Mouse (Mus musculus): Measurements from ENCODE around the gene Get4. TPM values are rescaled to one million over a fixed set of nuclear protein-coding genes. Genes with fewer than 3 reads are reported as not detected.

Gene Get4
- total RNA-seq, 4 experiments from 2014 or later = 39.1 to 45.9 (median 43.7) TPM

DNA sequence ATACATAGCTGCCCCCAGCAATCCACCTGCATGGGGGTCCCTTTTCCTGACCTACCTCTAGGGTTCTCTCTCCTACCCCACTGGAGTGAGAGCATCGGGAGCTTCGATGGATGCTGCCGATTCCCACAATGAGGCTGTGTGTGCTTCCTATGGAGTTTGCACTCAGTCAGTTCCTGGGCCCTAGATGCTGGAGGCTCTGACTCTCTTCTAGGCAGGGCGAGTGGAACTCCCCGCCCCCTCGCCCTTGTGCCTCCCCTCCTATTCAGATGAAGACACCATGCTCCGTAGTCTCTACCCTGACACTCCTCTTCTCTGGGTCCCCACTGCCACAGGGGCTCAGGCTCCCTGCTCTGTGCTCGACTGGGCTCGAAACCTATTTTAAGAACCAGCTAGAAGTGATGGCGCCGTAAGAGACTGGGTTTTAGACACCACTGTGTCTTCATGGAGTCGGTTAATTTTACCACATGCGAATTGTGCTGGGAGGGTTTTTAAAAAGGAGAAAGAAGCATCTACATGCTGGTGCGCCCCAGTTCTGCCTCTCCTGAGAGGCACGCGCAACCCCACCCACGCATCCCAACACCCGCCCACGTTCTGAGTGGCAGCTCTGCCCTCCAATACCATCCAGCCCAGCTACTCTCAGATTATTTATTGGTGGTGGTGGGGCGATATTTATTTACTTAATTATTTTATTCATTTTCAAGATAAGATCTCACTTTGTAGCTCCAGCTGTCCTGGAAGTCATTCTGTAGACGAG, 65.8 kb downstream of the Get4 start:
- DNase-seq (ENCODE audit: low spot score) = no peak

Other genes starting within 250 kb of the Get4 start
- 1 to 10 TPM; 2.1 to 2.7 (median 2.3) TPM for gene Prkar1b, start 102.3 kb upstream of the Get4 start, total RNA-seq (2022)
- gene Dnaaf5, start 102.1 kb upstream of the Get4 start, total RNA-seq (2022) = 10 to 100 TPM; 16.1 to 20.0 (median 18.2) TPM
- 10 to 100 TPM; 48.0 to 58.0 (median 50.7) TPM for gene Sun1, start 51.7 kb upstream of the Get4 start, total RNA-seq (2022)
- gene Adap1, start 73.3 kb downstream of the Get4 start, total RNA-seq (2022) = 1 to 10 TPM; 2.1 to 4.2 (median 2.9) TPM
- gene Cox19, start 99.1 kb downstream of the Get4 start, total RNA-seq (2022) = 100 to 1,000 TPM in 3 of 4 experiments, 10 to 100 TPM in 1; 96.9 to 114 (median 106) TPM
- gene Cyp2w1, start 100.3 kb downstream of the Get4 start, total RNA-seq (2022) = not detected
- 10 to 100 TPM; 43.1 to 55.6 (median 47.0) TPM for gene Gpr146, start 125.4 kb downstream of the Get4 start, total RNA-seq (2022)
- 1 to 10 TPM in 1 of 4 experiments, under 1 TPM in 3; 0.49 to 1.2 (median 0.72) TPM for gene C130050O18Rik, start 153.0 kb downstream of the Get4 start, total RNA-seq (2022)
- 1 to 10 TPM; 1.1 to 1.6 (median 1.3) TPM for gene Gper1, start 170.8 kb downstream of the Get4 start, total RNA-seq (2022)
- gene 3110082I17Rik, start 208.2 kb downstream of the Get4 start, total RNA-seq (2022) = 1 to 10 TPM; 5.4 to 8.7 (median 6.8) TPM
- 10 to 100 TPM; 16.2 to 18.2 (median 17.3) TPM for gene Zfand2a, start 232.2 kb downstream of the Get4 start, total RNA-seq (2022)